Mouse (Mus musculus) embryo, embryonic 10.5 days (tissue): ENCODE measurements around the gene Msln.
"Not testable (repeated sequence)": the region's sequence is repeated elsewhere in the genome, so short reads cannot be mapped to it uniquely, and the experiment has no call there.

Experiments used
- DNase-seq: peaks from one replicate; pipeline ENCODE4 v3.0.0-alpha.2; 2015; ENCODE audit warnings: low spot score

Msln gene

GRCm38 (mm10) chr17:25769331-25769730 is 15.2 kb upstream of the Msln start:
- DNase-seq, result no peak

GRCm38 (mm10) chr17:25765886-25766285 is 11.7 kb upstream of the Msln start:
- peak; percentile 57 for DNase-seq

GRCm38 (mm10) chr17:25762591-25762990 is 8.4 kb upstream of the Msln start:
- no peak for DNase-seq

- peak; percentile 47 for DNase-seq
These were observed 7.4 kb upstream of the Msln start for GRCm38 (mm10) chr17:25761561-25761970.

- DNase-seq, result no peak
These were observed 6.0 kb upstream of the Msln start for GRCm38 (mm10) chr17:25760148-25760547.

- no peak for DNase-seq
These were observed 3.5 kb upstream of the Msln start for GRCm38 (mm10) chr17:25757691-25758090.

- DNase-seq, result no peak
These were observed 2.4 kb upstream of the Msln start for GRCm38 (mm10) chr17:25756378-25757242.

GRCm38 (mm10) chr17:25755627-25756377 is 1.6 kb upstream of the Msln start:
- peak; percentile 16 for DNase-seq

- no peak for DNase-seq
These were observed 908 bp upstream of the Msln start for GRCm38 (mm10) chr17:25755086-25755485.

- DNase-seq, result no peak
These were observed 2.7 kb downstream of the Msln start for GRCm38 (mm10) chr17:25751446-25751845.

- DNase-seq, result no peak
These were observed 4.9 kb downstream of the Msln start for GRCm38 (mm10) chr17:25749314-25749713.

- no peak for DNase-seq
These were observed 5.9 kb downstream of the Msln start for GRCm38 (mm10) chr17:25748238-25748637.

GRCm38 (mm10) chr17:25744311-25744710 is 9.9 kb downstream of the Msln start:
- no peak for DNase-seq

- DNase-seq, result no peak
These were observed 10.3 kb downstream of the Msln start for GRCm38 (mm10) chr17:25743831-25744230.

GRCm38 (mm10) chr17:25741471-25741870 is 12.7 kb downstream of the Msln start:
- not testable (repeated sequence) for DNase-seq

- no peak for DNase-seq
These were observed 15.3 kb downstream of the Msln start for GRCm38 (mm10) chr17:25738861-25739260.

GRCm38 (mm10) chr17:25735745-25736144 is 18.4 kb downstream of the Msln start, which contains the start of gene Mslnl:
Mslnl (plus strand) TSS chr17:25736042.
- DNase-seq, result no peak

GRCm38 (mm10) chr17:25735246-25735645 is 18.9 kb downstream of the Msln start:
- no peak for DNase-seq

GRCm38 (mm10) chr17:25732082-25732481 is 22.1 kb downstream of the Msln start:
- peak; percentile 94 for DNase-seq

GRCm38 (mm10) chr17:25728009-25728270 is 26.2 kb downstream of the Msln start:
- DNase-seq, result no peak

- DNase-seq, result peak; percentile 100
These were observed 26.7 kb downstream of the Msln start, which contains the start of the genes Chtf18 and Rpusd1 for GRCm38 (mm10) chr17:25727265-25728008. Chtf18 (minus strand) TSS chr17:25727419. Rpusd1 (plus strand) TSS chr17:25727670.

- no peak for DNase-seq
These were observed 28.9 kb downstream of the Msln start for GRCm38 (mm10) chr17:25725264-25725663.
